Mouse (Mus musculus) Patski (cell line): ENCODE results near the gene Hist1h2ao. TPM values are rescaled to one million over a fixed set of nuclear protein-coding genes. Genes with fewer than 3 reads are reported as not detected.
"Not testable (repeated sequence)": the region's sequence is repeated elsewhere in the genome, so short reads cannot be mapped to it uniquely, and the experiment has no call there.

Source experiments
- ATAC-seq: fragments of 100-300 bp; one replicate; pipeline ENCODE4 v1.8.0; 2021
- CTCF ChIA-PET: fragments of 350-600 bp; sonication (Branson Sonifier 250); formaldehyde crosslinking; loops from one replicate; lab custom pipeline; 2022; ENCODE audit warnings: inconsistent platforms; lab: Charles Lee
- POLR2A ChIA-PET: fragments of 350-600 bp; sonication (Branson Sonifier 250); formaldehyde crosslinking; loops from one replicate; lab custom pipeline; 2022; ENCODE audit warnings: antibody characterized with exemption, inconsistent platforms; lab: Charles Lee
- DNase-seq: peaks from one replicate; pipeline ENCODE4 v3.0.0-alpha.2; 2011; ENCODE audit warnings: low read depth, low spot score
- H3K27me3 ChIP-seq: fragments of 371-371 bp; one replicate; pipeline ENCODE4 v1.5.1; 2021
- CTCF ChIP-seq: fragments of 100-300 bp; IDR thresholded peaks from one replicate; pipeline ENCODE4 v1.5.1; 2021
- in situ Hi-C: fragments of 300-500 bp; cut with MboI; formaldehyde crosslinking; loops from 3 replicates; pipeline ENCODE4 v1.11.1; 2018; ENCODE audit warnings: low pct_unique_long_range_greater_than_20kb, mixed read lengths
- polyA plus RNA-seq: library from polyadenylated mRNA; unstranded; gene quantifications from one replicate; pipeline ENCODE4 v1.2.3, GENCODE M21; 2021

Gene Hist1h2ao
- not detected for polyA plus RNA-seq

- CTCF ChIA-PET, H3K27me3 ChIP-seq, POLR2A ChIA-PET, DNase-seq, in situ Hi-C loops: not testable (repeated sequence)
- ATAC-seq = peak; percentile 97
Observed at GRCm38 (mm10) chr13:21810073-21810472, at the start of gene Hist1h2ao, which contains the start of gene Hist1h2bq. Gene Hist1h2ao, plus strand, starts transcription at chr13:21810465. Gene Hist1h2bq, minus strand, starts transcription at chr13:21810197.

- TF ChIP-seq CTCF = no peak
- ATAC-seq (peak; percentile 27), DNase-seq (no peak)
- no peaks in the 10 kb centered on the region for H3K27me3 ChIP-seq
- POLR2A ChIA-PET = interaction anchor here (1.2 to 2.7 kb wide), 3 partner anchors 23 to 58 kb away, joined by 3 to 8 read pairs (median 3); partner anchors contain the start of genes Hist1h2ak and Hist1h2bn
- CTCF ChIA-PET = no interaction called here
- in situ Hi-C loops = loop anchor here (25.0 kb wide), 1 partner anchor 1983 kb away; the partner anchor contains the start of genes Hist1h1a, Hist1h2ab, Hist1h3a and Hist1h3b
Observed at GRCm38 (mm10) chr13:21778814-21779766, 31.2 kb upstream of the Hist1h2ao start.

- TF ChIP-seq CTCF = no peak
- in situ Hi-C loops = loop anchor here (25.0 kb wide), 1 partner anchor 1982 kb away; the partner anchor contains the start of genes Hist1h1a, Hist1h2ab, Hist1h3a and Hist1h3b
- ChIA-PET POLR2A (interaction anchor here (1.2 to 2.7 kb wide), 3 partner anchors 24 to 59 kb away, joined by 3 to 8 read pairs (median 3); partner anchors contain the start of genes Hist1h2ak and Hist1h2bn), CTCF (interaction anchor here (1.1 kb wide), 1 partner anchor 47 kb away, joined by 3 read pairs; no protein-coding TSS in a partner anchor)
- DNase-seq (no peak), ATAC-seq (peak; percentile 25)
- H3K27me3 ChIP-seq = no peaks in the 10 kb centered on the region
Observed at GRCm38 (mm10) chr13:21779767-21780731, 30.2 kb upstream of the Hist1h2ao start, which contains the start of gene Hist1h1b. Gene Hist1h1b, minus strand, starts transcription at chr13:21780625.

DNA sequence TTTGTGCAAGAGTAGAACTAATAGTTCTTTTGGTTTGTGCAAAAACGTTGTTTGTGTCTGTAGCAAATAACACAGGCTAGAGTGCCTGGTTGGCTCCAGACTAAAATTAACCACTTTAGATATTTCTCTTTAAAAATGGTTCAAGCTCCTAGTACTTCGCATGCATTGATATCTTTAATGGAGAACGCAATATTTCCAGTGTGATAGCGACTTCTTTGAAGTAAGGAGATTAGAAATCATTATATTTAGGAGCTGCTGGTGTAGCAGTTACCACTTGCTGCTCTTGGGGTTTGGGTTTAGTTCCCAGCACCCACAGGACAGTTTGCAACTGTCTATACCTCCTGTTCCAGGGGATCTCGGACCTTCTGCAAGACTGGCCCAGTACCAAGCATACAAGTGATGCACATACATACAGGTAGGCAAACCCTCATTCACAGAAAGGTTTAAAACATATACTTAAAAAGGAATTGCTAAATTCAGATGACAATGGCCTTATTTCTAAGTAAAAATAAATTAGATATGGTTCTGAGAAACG, 29.2 kb upstream of the Hist1h2ao start:
- no peak for TF ChIP-seq CTCF
- DNase-seq (no peak), ATAC-seq (no peak)
- POLR2A ChIA-PET = interaction anchor here (2.7 kb wide), 1 partner anchor 28 kb away, joined by 8 read pairs; the partner anchor contains the start of genes Hist1h2ak and Hist1h2bn
- no peaks in the 10 kb centered on the region for H3K27me3 ChIP-seq
- CTCF ChIA-PET = interaction anchor here (1.1 kb wide), 1 partner anchor 45 kb away, joined by 3 read pairs; no protein-coding TSS in a partner anchor
- in situ Hi-C loops = loop anchor here (25.0 kb wide), 1 partner anchor 1981 kb away; the partner anchor contains the start of genes Hist1h1a, Hist1h2ab, Hist1h3a and Hist1h3b

DNA sequence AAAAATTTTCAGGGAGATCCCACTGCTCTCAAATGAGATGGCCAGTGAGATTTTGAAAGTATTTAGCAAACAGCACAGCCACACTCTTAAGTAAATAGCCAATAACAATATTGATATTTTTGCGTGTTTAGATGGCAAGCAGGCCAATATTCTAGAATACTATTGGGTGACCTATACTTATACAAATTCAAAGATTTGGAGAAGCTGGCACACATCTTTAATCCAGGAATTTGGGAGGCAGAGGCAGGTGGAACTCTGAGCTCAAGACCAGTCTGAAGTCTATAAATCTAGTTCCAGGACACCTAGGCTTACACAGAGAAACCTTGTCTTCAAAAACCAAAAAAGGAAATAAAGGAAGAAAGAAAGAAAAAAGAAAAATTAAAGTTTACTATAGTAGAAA, 28.6 kb upstream of the Hist1h2ao start:
- H3K27me3 ChIP-seq = no peaks in the 10 kb centered on the region
- ChIA-PET CTCF (no interaction called here), POLR2A (interaction anchor here (2.7 kb wide), 1 partner anchor 29 kb away, joined by 8 read pairs; the partner anchor contains the start of genes Hist1h2ak and Hist1h2bn)
- no peak for DNase-seq
- no peak for ATAC-seq
- no peak for TF ChIP-seq CTCF
- in situ Hi-C loops = loop anchor here (25.0 kb wide), 1 partner anchor 1981 kb away; the partner anchor contains the start of genes Hist1h1a, Hist1h2ab, Hist1h3a and Hist1h3b

DNA sequence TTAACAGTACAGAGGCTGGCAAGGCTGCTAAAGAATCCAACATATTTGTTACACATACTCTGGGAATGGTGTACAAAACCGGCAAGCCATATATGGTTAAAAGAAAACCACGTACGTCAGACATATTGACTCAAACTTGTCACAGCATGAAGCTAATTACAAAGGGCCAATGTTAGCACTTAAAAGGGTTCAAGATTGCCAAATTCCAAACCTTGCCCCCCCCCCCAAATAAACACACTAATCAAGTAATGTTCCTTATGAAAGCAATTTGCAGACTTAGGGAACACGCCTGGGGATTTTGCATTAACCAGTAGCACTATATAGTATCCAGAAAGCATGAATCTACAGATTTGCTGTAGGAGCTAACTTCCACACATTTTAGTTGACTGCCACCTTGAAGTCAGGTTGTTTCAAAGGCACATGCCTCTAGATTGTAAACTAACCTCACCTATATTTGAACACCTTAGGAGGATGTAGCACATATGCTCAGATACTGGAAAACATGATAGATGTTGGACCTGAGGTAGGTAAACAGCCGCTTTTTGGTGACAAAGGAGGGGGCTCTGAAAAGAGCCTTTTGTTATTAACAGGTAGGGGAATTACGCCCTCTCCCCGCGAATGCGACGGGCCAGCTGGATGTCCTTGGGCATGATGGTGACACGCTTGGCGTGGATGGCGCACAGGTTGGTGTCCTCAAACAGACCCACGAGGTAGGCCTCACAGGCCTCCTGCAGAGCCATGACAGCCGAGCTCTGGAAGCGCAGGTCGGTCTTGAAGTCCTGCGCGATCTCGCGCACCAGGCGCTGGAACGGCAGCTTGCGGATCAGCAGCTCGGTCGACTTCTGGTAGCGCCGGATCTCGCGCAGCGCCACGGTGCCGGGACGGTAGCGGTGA, 27.7 kb upstream of the Hist1h2ao start:
- in situ Hi-C loops = loop anchor here (25.0 kb wide), 1 partner anchor 1980 kb away; the partner anchor contains the start of genes Hist1h1a, Hist1h2ab, Hist1h3a and Hist1h3b
- DNase-seq, H3K27me3 ChIP-seq, CTCF ChIA-PET, ATAC-seq: not testable (repeated sequence)
- POLR2A ChIA-PET = interaction anchor here (0.6 kb wide), 1 partner anchor 1804 kb away, joined by 3 read pairs; no protein-coding TSS in a partner anchor

- no peaks in the 10 kb centered on the region for H3K27me3 ChIP-seq
- no peak for TF ChIP-seq CTCF
- ChIA-PET CTCF (no interaction called here), POLR2A (no interaction called here)
- in situ Hi-C loops = loop anchor here (25.0 kb wide), 1 partner anchor 1979 kb away; the partner anchor contains the start of genes Hist1h1a, Hist1h2ab, Hist1h3a and Hist1h3b
- peak; percentile 82 for DNase-seq
- ATAC-seq = peak; percentile 46
Observed at GRCm38 (mm10) chr13:21783255-21783617, 27.0 kb upstream of the Hist1h2ao start, which contains the start of gene Hist1h3i. Gene Hist1h3i, minus strand, starts transcription at chr13:21783370.

- ChIA-PET CTCF (no interaction called here), POLR2A (interaction anchor here (0.9 kb wide), 1 partner anchor 30 kb away, joined by 4 read pairs; the partner anchor contains the start of genes Hist1h2ak and Hist1h2bn)
- in situ Hi-C loops = loop anchor here (25.0 kb wide), 1 partner anchor 1979 kb away; the partner anchor contains the start of genes Hist1h1a, Hist1h2ab, Hist1h3a and Hist1h3b
- TF ChIP-seq CTCF = no peak
- ATAC-seq (no peak), DNase-seq (no peak)
- H3K27me3 ChIP-seq = no peaks in the 10 kb centered on the region
Observed at GRCm38 (mm10) chr13:21783734-21784161, 26.5 kb upstream of the Hist1h2ao start.
